Mouse (Mus musculus): ENCODE results near the gene Vps13c. TPM values are rescaled to one million over a fixed set of nuclear protein-coding genes. Genes with fewer than 3 reads are reported as not detected.

The Vps13c gene
- polyA plus RNA-seq, 1 experiment = 18.8 TPM

DNA sequence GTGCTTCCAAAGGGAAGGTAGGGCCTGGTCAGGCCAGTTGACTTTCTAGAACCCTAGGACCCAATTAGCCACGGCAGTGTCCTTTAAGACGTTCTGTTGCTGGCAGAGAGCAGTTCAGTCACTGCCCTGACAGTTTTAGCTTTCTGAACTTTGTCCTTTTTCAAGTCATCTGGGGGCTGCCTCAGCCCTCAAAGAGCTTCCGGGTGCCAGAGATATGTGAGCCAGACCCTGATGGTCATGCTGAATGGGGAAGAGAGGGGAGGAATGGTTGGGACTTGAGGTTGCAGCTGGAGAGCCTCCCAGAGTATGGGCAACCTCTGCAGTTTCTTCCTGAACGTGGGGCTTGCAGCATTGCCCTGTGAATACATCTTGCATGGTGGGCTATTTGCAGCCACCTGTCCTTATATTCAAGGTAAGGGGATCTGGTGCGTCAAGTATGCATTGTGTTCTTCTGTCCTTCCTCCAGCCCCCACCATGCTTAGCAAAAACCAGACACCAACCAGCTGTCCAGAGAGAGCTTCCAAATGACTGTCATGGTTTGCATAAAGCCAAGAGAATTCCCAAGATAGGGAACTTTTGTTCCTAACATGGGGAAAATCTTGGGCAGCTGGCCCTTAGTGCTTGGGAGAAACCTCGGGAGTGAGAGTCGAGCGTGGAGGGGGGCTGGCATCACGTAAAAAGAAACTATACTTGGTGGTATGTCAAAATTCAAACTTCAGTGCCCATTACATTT lies 182.3 kb downstream of the Vps13c start:
- DNase-seq (ENCODE audit: low spot score) = no peak

DNA sequence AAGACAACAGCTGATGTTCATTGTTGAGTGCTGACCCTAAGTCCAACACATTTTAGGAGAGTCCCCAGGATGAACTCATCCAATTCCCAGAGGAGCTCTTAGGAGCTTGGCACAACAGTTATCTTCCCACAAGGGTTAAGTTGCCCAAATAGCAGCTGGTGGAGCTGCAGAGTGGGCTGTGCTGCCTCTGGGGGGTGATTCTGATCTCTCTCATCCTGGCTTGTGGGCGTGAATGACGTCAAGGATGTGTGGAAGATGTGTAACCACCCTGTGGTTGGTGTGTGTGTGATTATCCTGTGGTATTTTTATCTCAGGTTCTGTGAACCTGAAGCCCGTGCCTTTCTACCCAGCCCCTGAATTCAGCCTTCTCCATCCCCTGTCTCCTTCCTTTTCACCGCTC lies 188.4 kb downstream of the Vps13c start:
- no peak for DNase-seq (ENCODE audit: low spot score)

GRCm38 (mm10) chr9:68033771-68034170 lies 193.6 kb downstream of the Vps13c start:
- no peak for DNase-seq (ENCODE audit: low spot score)

Other genes starting within 250 kb of the Vps13c start
- gene C2cd4b, start 81.0 kb upstream of the Vps13c start, polyA plus RNA-seq (2012; rRNA removed) = not detected in 2 replicates
- 0.48 and 0.59 TPM in 2 replicates for gene C2cd4a, start 8.1 kb upstream of the Vps13c start, polyA plus RNA-seq (2012; rRNA removed)

Data from urinary bladder, adult 2 months (tissue).